Mouse (Mus musculus) adrenal gland, postnatal 14 days (tissue): ENCODE results near the gene Snrnp35. TPM values are rescaled to one million over a fixed set of nuclear protein-coding genes. Genes with fewer than 3 reads are reported as not detected.

ENCODE experiments used
- DNase-seq: peaks from one replicate; pipeline ENCODE4 v3.0.0; 2021; ENCODE audit warnings: mixed read lengths
- long read RNA-seq, 2 experiments: library from polyadenylated mRNA; stranded (forward); transcript quantifications; one replicate each; pipeline ENCODE4 v2.0.0; 2021
- total RNA-seq: library from RNA; stranded (reverse); gene quantifications from 2 replicates; pipeline ENCODE4 v1.2.3, GENCODE M21; 2021

Gene Snrnp35
- 13.4 and 18.4 TPM in 2 replicates for total RNA-seq
- long read RNA-seq, experiment 1, transcript Snrnp35-202 (2 exons, 1,181 nt) = major isoform, 6 of 20 reads
- long read RNA-seq, experiment 1, partial matches to known transcripts = 0 of 20 reads
- long read RNA-seq, experiment 1, other reads (novel, unspliced or antisense) = 11 of 20 reads
- long read RNA-seq, experiment 2, partial matches to known transcripts = 0 of 8 reads
- long read RNA-seq, experiment 2, other reads (novel, unspliced or antisense) = 5 of 8 reads

- peak; percentile 95 for DNase-seq
Observed at GRCm38 (mm10) chr5:124482966-124483654, at the start of gene Snrnp35. Snrnp35 (plus strand) TSS chr5:124483134.

GRCm38 (mm10) chr5:124438229-124438628, 44.7 kb upstream of the Snrnp35 start:
- peak; percentile 49 for DNase-seq

DNA sequence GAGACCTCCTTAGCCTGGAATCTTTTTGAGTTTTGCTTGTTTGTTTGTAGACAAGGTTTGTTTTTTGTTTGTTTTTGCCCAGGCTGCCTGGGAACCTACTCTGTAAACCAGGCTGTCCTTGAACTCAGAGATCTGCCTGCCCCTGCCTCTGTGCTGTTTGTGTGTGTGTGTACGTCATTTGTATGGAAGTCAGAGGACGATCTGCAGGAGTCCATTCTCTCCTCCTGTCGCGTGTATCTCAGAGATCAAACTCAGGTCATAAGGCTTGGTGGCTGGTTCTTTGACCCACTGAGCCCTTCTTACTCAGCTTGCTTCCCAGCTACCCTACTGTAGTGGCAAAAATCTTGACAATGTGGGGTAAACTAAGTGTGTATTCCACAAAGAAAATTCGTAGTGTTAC, 44.2 kb upstream of the Snrnp35 start:
- no peak for DNase-seq

DNA sequence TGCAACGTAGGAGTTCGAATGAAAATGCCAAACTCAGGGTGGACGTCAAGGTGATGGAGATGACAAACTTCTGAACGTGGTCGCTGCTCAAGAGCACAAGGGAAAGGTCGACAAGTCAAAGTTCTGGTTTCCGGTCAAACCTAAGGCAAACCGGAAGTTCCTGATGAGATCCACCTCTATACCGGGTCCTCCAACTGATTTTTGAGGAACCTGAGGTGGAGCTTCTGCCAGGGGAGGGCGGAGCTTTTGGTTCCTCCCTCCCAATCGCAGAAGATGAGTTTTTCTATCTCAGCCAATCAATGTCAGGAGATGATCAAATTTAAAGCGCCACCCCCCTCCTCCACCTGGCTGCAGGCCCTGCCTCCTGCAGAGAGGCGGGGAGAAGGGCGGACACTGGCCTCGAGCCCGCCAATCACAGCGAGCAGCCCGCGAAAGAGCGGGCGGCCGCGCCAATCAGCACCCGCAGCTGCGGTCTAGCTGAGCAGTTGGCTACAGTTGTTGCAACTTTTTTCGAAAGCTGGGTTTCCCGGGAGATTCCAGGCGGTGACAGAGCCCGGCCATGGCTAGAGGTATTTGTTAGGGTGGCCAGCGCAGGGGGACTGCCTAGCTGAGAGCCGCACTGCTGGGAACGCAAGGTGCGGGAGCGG, 43.4 kb upstream of the Snrnp35 start, which contains the start of gene Kmt5a:
TSS of gene Kmt5a (plus strand) at position 484 of the 647 bp plus-strand sequence.
- DNase-seq = peak; percentile 97

GRCm38 (mm10) chr5:124440094-124440701, 42.7 kb upstream of the Snrnp35 start:
- DNase-seq = peak; percentile 74

DNA sequence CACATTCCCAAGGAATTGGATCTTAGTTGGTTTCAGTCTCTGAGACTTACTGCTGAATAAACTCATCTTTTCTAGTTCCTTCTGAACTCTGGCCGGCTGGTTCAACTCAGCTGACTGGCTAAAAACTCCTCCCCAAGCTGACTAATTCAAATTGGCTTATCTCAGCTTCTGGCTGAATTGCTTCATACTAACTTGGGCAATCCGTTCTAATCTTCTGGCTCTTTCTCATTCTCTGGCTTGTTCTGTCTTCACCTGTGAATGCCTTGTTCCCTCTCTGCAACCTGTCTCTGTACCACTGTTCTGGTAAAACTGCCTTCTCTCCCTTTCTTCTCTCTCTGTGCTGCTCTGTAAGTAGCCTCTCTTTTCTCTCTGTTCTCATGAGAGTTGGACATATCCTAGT, 40.3 kb upstream of the Snrnp35 start:
- peak; percentile 34 for DNase-seq

GRCm38 (mm10) chr5:124444208-124444607, 38.7 kb upstream of the Snrnp35 start:
- DNase-seq = no peak

- peak; percentile 89 for DNase-seq
Observed at GRCm38 (mm10) chr5:124444661-124445561, 38.0 kb upstream of the Snrnp35 start.

- DNase-seq = peak; percentile 76
Observed at GRCm38 (mm10) chr5:124445621-124446293, 37.2 kb upstream of the Snrnp35 start.

DNA sequence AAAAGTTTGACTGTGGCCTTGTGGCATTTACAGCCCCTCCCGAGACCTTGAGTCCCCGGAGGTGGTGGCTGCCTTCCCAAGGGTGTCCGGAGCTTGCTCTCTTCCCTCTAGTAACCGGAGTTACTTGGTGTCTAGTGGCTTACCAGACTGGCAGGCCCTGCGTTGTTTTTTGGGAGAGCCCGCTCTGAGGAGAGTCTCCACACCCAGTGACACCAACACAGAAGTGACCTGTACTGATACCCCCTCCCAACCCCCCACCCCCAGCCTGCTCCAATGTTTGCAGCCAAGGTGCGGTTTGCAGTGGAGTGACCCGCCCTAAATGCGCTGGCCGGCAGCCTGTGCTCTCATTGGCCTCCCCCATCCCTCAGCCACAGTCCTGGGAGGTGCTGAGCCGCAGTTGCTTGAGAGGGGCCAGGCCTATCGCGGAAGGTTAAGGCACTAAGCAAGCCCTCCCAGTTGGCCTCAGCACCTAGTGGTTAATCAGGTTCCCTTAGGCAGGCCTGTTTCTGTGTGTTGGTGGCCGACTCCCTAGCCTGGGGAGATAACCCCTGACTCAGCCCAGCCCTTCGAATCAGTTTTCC, 36.5 kb upstream of the Snrnp35 start:
- DNase-seq = peak; percentile 87

DNA sequence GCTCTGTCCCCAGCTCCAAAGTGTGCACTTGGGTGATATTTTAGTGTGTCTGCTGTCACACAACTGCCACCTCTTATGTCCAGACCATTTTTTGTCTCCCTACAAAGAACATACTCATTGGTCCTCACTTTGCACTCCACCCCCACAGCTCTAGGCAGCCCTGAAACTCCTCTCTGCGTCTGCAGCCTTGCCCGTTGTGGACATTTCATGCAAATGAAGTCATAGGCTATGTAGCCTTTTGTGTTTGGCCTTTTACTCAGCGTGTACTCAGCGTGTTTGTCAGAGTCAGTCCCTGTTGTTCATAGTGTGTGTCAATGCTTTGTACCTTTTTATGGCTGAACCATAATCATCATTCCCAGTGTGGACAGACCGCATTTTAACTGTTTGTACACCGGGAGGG, 33.4 kb upstream of the Snrnp35 start:
- DNase-seq = peak; percentile 68

- DNase-seq = no peak
Observed at GRCm38 (mm10) chr5:124450051-124450450, 32.9 kb upstream of the Snrnp35 start.

DNA sequence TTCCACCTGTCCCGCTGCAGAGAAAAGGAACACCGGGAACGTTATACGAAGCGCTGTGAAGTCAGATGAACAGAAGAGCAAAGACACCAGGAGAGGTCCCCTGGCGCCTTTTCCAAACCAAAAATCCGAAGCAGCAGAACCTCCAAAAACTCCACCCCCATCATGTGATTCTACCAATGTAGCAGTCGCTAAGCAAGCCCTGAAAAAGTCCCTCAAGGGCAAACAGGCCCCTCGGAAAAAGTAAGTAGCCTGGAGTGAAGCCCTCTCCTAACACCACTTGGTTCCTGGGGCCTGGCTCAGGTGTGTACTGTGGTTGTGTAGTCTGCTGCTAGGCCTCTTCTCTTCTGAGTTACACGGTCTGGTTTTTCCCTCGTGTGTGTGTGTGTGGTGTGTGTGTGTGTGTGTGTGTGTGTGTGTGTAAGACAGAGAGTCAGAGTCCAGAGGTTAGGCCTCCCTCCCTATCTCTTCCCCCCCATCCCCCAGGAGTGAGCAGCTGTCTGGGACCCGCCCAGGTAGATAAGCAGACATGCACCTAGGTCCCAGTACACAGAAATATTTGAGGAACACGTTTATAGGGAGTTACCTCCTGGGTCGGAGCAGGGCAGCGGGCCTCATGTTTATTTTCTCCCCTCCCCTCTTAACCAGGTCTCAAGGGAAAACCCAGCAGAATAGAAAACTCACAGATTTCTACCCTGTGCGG, 32.1 kb upstream of the Snrnp35 start:
- DNase-seq = no peak

GRCm38 (mm10) chr5:124452494-124453228, 30.3 kb upstream of the Snrnp35 start:
- DNase-seq = no peak

- DNase-seq = no peak
Observed at GRCm38 (mm10) chr5:124453339-124454081, 29.4 kb upstream of the Snrnp35 start.

- DNase-seq = no peak
Observed at GRCm38 (mm10) chr5:124454082-124454419, 28.9 kb upstream of the Snrnp35 start.

DNA sequence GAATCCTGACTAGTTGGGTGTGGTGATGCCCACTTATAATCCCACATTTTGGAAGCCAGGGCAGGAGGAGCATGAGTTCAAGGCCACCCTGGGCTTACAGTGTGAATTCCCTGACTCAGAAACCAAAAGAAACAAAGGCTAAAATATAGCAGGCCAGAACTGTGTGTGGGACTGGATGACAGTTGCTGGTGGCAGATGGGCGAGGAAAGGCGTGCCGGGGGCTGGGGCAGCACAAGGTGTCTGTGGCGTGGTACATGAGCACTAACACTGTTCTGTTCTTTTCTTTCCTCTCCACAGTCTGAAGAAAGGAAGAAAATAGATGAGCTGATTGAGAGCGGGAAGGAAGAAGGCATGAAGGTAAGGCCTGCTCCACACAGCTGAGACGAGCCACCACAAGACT, 26.2 kb upstream of the Snrnp35 start:
- no peak for DNase-seq

DNA sequence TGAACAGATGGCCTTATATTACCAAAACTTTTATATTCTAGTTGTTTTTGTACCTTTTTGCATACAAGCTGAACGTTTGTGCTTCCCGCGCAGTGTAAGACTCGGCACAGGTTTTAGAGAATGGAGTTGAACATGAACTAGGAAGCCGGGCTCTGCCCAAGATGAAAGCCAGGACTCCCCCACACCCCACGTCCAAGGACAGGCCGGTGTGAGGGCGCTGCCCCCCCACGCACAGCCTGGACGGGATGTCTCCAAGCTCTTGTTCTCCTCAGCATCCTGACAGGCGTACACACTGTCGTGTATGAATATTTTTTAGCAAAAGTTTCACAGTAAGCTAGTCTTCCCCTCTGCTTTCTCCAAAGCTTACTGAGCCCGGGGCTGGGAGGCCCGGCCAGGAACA, 22.0 kb upstream of the Snrnp35 start:
- DNase-seq = peak; percentile 73
